Mouse (Mus musculus) C2C12 (cell line): Measurements from ENCODE around the gene Pkib. TPM values are rescaled to one million over a fixed set of nuclear protein-coding genes. Genes with fewer than 3 reads are reported as not detected.

ENCODE experiments used
- H3K27me3 ChIP-seq: one replicate; pipeline ENCODE4 v1.6.1; 2011; ENCODE audit not compliant: control insufficient read depth, insufficient read depth, insufficient read length
- H3K36me3 ChIP-seq: one replicate; pipeline ENCODE4 v1.6.1; 2011; ENCODE audit not compliant: control insufficient read depth, insufficient read depth
- H3K4me3 ChIP-seq: one replicate; pipeline ENCODE4 v1.5.1; 2011; ENCODE audit warnings: mild to moderate bottlenecking, control low read depth; ENCODE audit not compliant: poor library complexity, insufficient read depth, severe bottlenecking
- H3K79me2 ChIP-seq: one replicate; pipeline ENCODE4 v1.6.1; 2011; ENCODE audit not compliant: control insufficient read depth, insufficient read depth
- H3K79me3 ChIP-seq: one replicate; pipeline ENCODE4 v1.6.1; 2011; ENCODE audit warnings: low read depth, control low read depth
- H3ac ChIP-seq: one replicate; pipeline ENCODE3; 2011; ENCODE audit warnings: low read depth; ENCODE audit not compliant: control insufficient read depth, insufficient read length
- CEBPB ChIP-seq: IDR thresholded peaks from one replicate; pipeline ENCODE4 v1.6.1; 2011; ENCODE audit warnings: low read depth, mild to moderate bottlenecking, control low read depth, moderate library complexity
- CTCF ChIP-seq: IDR thresholded peaks from one replicate; pipeline ENCODE4 v1.5.1; 2011; ENCODE audit not compliant: control insufficient read depth, insufficient read depth, insufficient read length
- FOSL1 ChIP-seq: IDR thresholded peaks from one replicate; pipeline ENCODE4 v1.8.0; 2011; ENCODE audit warnings: mild to moderate bottlenecking, low read length; ENCODE audit not compliant: poor library complexity, insufficient read depth, severe bottlenecking
- MAX ChIP-seq: IDR thresholded peaks from one replicate; pipeline ENCODE4 v1.6.1; 2011; ENCODE audit warnings: mild to moderate bottlenecking, control low read depth
- MYOD1 ChIP-seq: IDR thresholded peaks from one replicate; pipeline ENCODE4 v1.6.1; 2011; ENCODE audit warnings: low read depth; ENCODE audit not compliant: control insufficient read depth, insufficient read length
- MYOG ChIP-seq: IDR thresholded peaks from one replicate; pipeline ENCODE4 v1.6.1; 2011; ENCODE audit not compliant: control insufficient read depth, insufficient read length; ENCODE audit errors: extremely low read depth
- USF1 ChIP-seq: IDR thresholded peaks from one replicate; pipeline ENCODE4 v1.6.1; 2011; ENCODE audit warnings: low read depth, mild to moderate bottlenecking, control low read depth, moderate library complexity
- long read RNA-seq, 2 experiments: library from polyadenylated mRNA; unstranded; transcript quantifications; one replicate each; pipeline ENCODE4 v2.0.0; 2019 to 2020
- polyA plus RNA-seq: library from polyadenylated mRNA; unstranded; fragments of >200 nt; fragmentation: generic; extraction: Trizol; gene quantifications from one replicate; pipeline ENCODE4 v1.2.1, GENCODE M21; 2012; ENCODE audit warnings: missing spikeins

Gene Pkib
- polyA plus RNA-seq: not detected
- long read RNA-seq, experiment 1: 0 reads
- long read RNA-seq, experiment 2: 0 reads

- no peaks in the 10 kb centered on the region for H3K36me3 ChIP-seq
- H3ac ChIP-seq: no peak within 1 kb of the TSS
- no peaks in the 10 kb centered on the region for H3K79me3 ChIP-seq
- TF ChIP-seq MYOG (no peak), FOSL1 (no peak), MYOD1 (no peak), USF1 (no peak), CTCF (no peak), CEBPB (no peak), MAX (no peak)
- H3K4me3 ChIP-seq: no peak within 1 kb of the TSS
- H3K27me3 ChIP-seq: peaks cover 5% of the 10 kb centered on the region
- no peaks in the 10 kb centered on the region for H3K79me2 ChIP-seq
Observed at GRCm38 (mm10) chr10:57631896-57632867, at the start of gene Pkib. Pkib (plus strand) TSS chr10:57631981.

- Histone ChIP-seq H3K4me3 (no peak overlapping the region), H3ac (no peak overlapping the region), H3K79me3 (no peaks in the 10 kb centered on the region), H3K36me3 (no peaks in the 10 kb centered on the region), H3K27me3 (no peaks in the 10 kb centered on the region), H3K79me2 (no peaks in the 10 kb centered on the region)
- no peak for TF ChIP-seq CTCF
- TF ChIP-seq CEBPB: no peak
- no peak for TF ChIP-seq MYOG
- no peak for TF ChIP-seq FOSL1
- TF ChIP-seq MAX: no peak
- TF ChIP-seq USF1: no peak
- no peak for TF ChIP-seq MYOD1
Observed at GRCm38 (mm10) chr10:57583927-57584326, 47.9 kb upstream of the Pkib start.

GRCm38 (mm10) chr10:57594266-57594665 is 37.5 kb upstream of the Pkib start:
- TF ChIP-seq CTCF (no peak), MAX (no peak), FOSL1 (no peak), USF1 (no peak), CEBPB (no peak)
- no peaks in the 10 kb centered on the region for H3K36me3 ChIP-seq
- no peaks in the 10 kb centered on the region for H3K79me2 ChIP-seq
- no peaks in the 10 kb centered on the region for H3K27me3 ChIP-seq
- H3K79me3 ChIP-seq: no peaks in the 10 kb centered on the region
- H3K4me3 ChIP-seq: no peak overlapping the region
- H3ac ChIP-seq: no peak overlapping the region

GRCm38 (mm10) chr10:57597172-57597571 is 34.6 kb upstream of the Pkib start:
- Histone ChIP-seq H3K27me3 (no peaks in the 10 kb centered on the region), H3K79me3 (no peaks in the 10 kb centered on the region), H3ac (no peak overlapping the region), H3K36me3 (no peaks in the 10 kb centered on the region), H3K4me3 (no peak overlapping the region), H3K79me2 (no peaks in the 10 kb centered on the region)
- TF ChIP-seq MYOD1: no peak
- no peak for TF ChIP-seq MAX
- TF ChIP-seq FOSL1: no peak
- TF ChIP-seq USF1: no peak
- no peak for TF ChIP-seq CTCF
- TF ChIP-seq MYOG: no peak
- TF ChIP-seq CEBPB: no peak

GRCm38 (mm10) chr10:57602951-57603350 is 28.8 kb upstream of the Pkib start:
- H3K79me3 ChIP-seq: no peaks in the 10 kb centered on the region
- no peak overlapping the region for H3ac ChIP-seq
- no peak overlapping the region for H3K4me3 ChIP-seq
- no peaks in the 10 kb centered on the region for H3K36me3 ChIP-seq
- TF ChIP-seq CEBPB: no peak
- TF ChIP-seq FOSL1: no peak
- TF ChIP-seq MAX: no peak
- no peak for TF ChIP-seq MYOD1
- TF ChIP-seq MYOG: no peak
- no peak for TF ChIP-seq USF1
- no peak for TF ChIP-seq CTCF
- no peaks in the 10 kb centered on the region for H3K79me2 ChIP-seq
- no peaks in the 10 kb centered on the region for H3K27me3 ChIP-seq

GRCm38 (mm10) chr10:57623311-57623710 is 8.5 kb upstream of the Pkib start:
- H3K27me3 ChIP-seq: no peaks in the 10 kb centered on the region
- no peak overlapping the region for H3K4me3 ChIP-seq
- H3ac ChIP-seq: no peak overlapping the region
- no peaks in the 10 kb centered on the region for H3K79me2 ChIP-seq
- H3K79me3 ChIP-seq: no peaks in the 10 kb centered on the region
- TF ChIP-seq FOSL1 (no peak), USF1 (no peak), CEBPB (no peak), MAX (no peak), MYOD1 (no peak), CTCF (no peak), MYOG (no peak)
- no peaks in the 10 kb centered on the region for H3K36me3 ChIP-seq
